Mouse (Mus musculus): ENCODE results near the gene Lrrn2.

- no peak for TF ChIP-seq CTCF (IDR thresholded peaks at IDR 0.05; ENCODE audit: control insufficient read depth, insufficient read depth, insufficient replicate concordance, low read depth, low read length)
- no peak for TF ChIP-seq POLR2A (IDR thresholded peaks at IDR 0.05; ENCODE audit: control insufficient read depth, low read depth, low read length)
Measured at GRCm38 (mm10) chr1:132850809-132851208, 29.3 kb upstream of the Lrrn2 start.
